Mouse (Mus musculus) intestine, embryonic 15.5 days (tissue): ENCODE data around the gene Btg1. TPM values are rescaled to one million over a fixed set of nuclear protein-coding genes. Genes with fewer than 3 reads are reported as not detected.

Experiments
- ATAC-seq: fragments of 200-750 bp; cut with Nextera tagmentation; 2 replicates; pipeline ENCODE4 v1.8.0; 2017; ENCODE audit warnings: moderate TSS enrichment, moderate library complexity
- H3K27ac ChIP-seq: fragments of 300-500 bp; sonication (generic); 2 replicates; pipeline ENCODE4 v1.5.1; 2015; ENCODE audit warnings: mild to moderate bottlenecking, inconsistent platforms
- H3K27me3 ChIP-seq: fragments of 300-500 bp; sonication (generic); replicated peaks from 2 replicates; pipeline ENCODE4 v1.6.1; 2015; ENCODE audit warnings: inconsistent platforms
- H3K36me3 ChIP-seq: fragments of 300-500 bp; sonication (generic); 2 replicates; pipeline ENCODE4 v1.6.1; 2015; ENCODE audit warnings: inconsistent platforms
- H3K4me1 ChIP-seq: fragments of 300-500 bp; sonication (generic); replicated peaks from 2 replicates; pipeline ENCODE4 v1.6.1; 2015; ENCODE audit warnings: inconsistent platforms
- H3K4me2 ChIP-seq: fragments of 300-500 bp; sonication (generic); replicated peaks from 2 replicates; pipeline ENCODE4 v1.6.1; 2015; ENCODE audit warnings: mild to moderate bottlenecking, inconsistent platforms
- H3K4me3 ChIP-seq: fragments of 300-500 bp; sonication (generic); replicated peaks from 2 replicates; pipeline ENCODE4 v1.5.1; 2015; ENCODE audit warnings: inconsistent platforms
- H3K9ac ChIP-seq: fragments of 300-500 bp; sonication (generic); 2 replicates; pipeline ENCODE4 v1.6.1; 2015; ENCODE audit warnings: inconsistent platforms
- H3K9me3 ChIP-seq: fragments of 300-500 bp; sonication (generic); 2 replicates; pipeline ENCODE4 v1.6.1; 2016; ENCODE audit warnings: inconsistent platforms
- WGBS: fragments of 180-500 bp; shearing (Covaris S2); methylation state at CpG from one replicate; pipeline ENCODE4 v1.1.7; 2015; 5-methylcytosine and 5-hydroxymethylcytosine counted together
- polyA plus RNA-seq: library from polyadenylated mRNA; unstranded; fragments of >200 nt; fragmentation: Nextera tagmentation; extraction: Ambion mirVana; gene quantifications from 2 replicates; pipeline ENCODE4 v1.2.1, GENCODE M21; 2015

The Btg1 gene
- polyA plus RNA-seq, 1 experiment from 2014 or later: 47.9 TPM

GRCm38 (mm10) chr10:96642014-96642413 is 25.2 kb downstream of the Btg1 start:
- H3K36me3 ChIP-seq: no peaks in the 10 kb centered on the region
- no peaks in the 10 kb centered on the region for H3K9me3 ChIP-seq
- WGBS: 48% methylated on average over 4 of the region's 4 CpGs
- no peak overlapping the region for H3K9ac ChIP-seq
- H3K4me1 ChIP-seq: peaks cover 8% of the 10 kb centered on the region
- no peaks in the 10 kb centered on the region for H3K27me3 ChIP-seq
- H3K4me3 ChIP-seq: no peak overlapping the region
- no peak overlapping the region for H3K4me2 ChIP-seq
- H3K27ac ChIP-seq: no peak overlapping the region
- no peak for ATAC-seq

- 50% methylated on average over 6 of the region's 6 CpGs for WGBS
- no peak for ATAC-seq
- Histone ChIP-seq H3K9ac (no peak overlapping the region), H3K4me1 (peaks cover 9% of the 10 kb centered on the region), H3K36me3 (no peaks in the 10 kb centered on the region), H3K4me3 (no peak overlapping the region), H3K9me3 (no peaks in the 10 kb centered on the region), H3K4me2 (no peak overlapping the region), H3K27ac (no peak overlapping the region), H3K27me3 (no peaks in the 10 kb centered on the region)
Observed at GRCm38 (mm10) chr10:96642751-96643150, 25.9 kb downstream of the Btg1 start.

DNA sequence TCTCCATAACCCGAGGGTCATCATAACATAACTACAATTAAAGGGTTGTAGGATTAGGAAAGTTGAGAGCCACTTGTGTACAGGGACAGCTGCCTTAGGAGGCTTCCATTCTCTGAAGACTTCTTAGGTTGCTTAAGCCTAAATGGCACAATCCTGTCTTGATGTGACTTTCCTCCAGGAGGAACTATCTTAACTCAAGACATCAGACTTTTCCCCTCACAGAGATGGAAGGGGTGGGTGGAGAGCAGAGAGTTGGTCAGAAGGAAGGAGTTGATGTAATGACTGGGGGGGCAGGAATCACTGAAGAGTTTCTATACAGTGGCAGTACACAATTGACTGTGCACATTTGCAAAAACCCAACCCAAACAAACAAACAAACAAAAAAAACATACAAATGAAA is 28.4 kb downstream of the Btg1 start:
- H3K9me3 ChIP-seq: no peaks in the 10 kb centered on the region
- H3K36me3 ChIP-seq: no peaks in the 10 kb centered on the region
- no peak overlapping the region for H3K4me3 ChIP-seq
- no peak overlapping the region for H3K4me2 ChIP-seq
- ATAC-seq: no peak
- H3K9ac ChIP-seq: no peak overlapping the region
- 86% methylated on average over 1 of the region's 1 CpGs for WGBS
- no peaks in the 10 kb centered on the region for H3K27me3 ChIP-seq
- peaks cover 9% of the 10 kb centered on the region for H3K4me1 ChIP-seq
- H3K27ac ChIP-seq: no peak overlapping the region

DNA sequence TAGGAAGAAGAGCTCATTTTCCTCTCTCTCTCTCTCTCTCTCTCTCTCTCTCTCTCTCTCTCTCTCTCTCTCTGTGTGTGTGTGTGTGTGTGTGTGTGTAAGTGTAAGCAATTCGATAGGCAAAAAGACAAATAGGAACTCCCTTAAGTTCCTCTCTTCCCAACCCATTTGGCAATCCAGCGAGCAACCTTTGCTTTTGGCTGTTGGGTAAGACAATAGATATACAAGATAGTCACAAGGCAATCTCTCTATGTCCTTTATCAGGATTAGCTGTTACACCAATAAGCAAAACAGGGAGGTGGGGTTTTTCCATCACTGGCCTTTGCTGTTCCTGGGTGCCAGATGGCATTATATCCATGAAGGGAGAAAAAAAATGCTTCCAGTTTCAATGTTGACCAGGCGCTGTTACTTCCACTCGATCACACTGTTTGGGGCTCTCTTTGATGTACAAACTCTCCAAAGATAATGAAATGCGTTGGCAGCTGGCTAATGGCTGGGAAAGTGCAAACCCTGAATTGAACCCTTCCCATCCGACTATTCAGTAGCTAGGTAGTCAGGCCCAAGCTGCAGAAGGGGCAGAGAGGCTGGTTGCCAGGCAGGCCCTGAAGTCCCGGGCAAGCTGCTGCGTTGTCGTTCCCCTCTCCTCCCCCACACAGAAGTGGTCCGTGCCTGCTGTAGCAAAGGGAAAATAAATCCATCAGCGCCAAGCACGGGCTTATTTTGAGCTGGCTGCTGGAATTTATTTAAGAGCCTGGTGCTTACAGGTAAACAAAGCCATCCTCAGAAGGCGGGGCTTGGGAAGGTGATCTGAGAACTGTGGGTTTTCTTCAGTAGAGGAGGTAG is 29.4 kb downstream of the Btg1 start:
- Histone ChIP-seq H3K4me3 (no peak overlapping the region), H3K27ac (no peak overlapping the region), H3K36me3 (no peaks in the 10 kb centered on the region), H3K9ac (no peak overlapping the region), H3K4me1 (peaks cover 9% of the 10 kb centered on the region), H3K27me3 (no peaks in the 10 kb centered on the region), H3K9me3 (no peaks in the 10 kb centered on the region), H3K4me2 (peak overlapping the region; percentile 29; the same call in 1 of the 2 replicates)
- ATAC-seq: peak; percentile 71
- 21% methylated on average over 13 of the region's 13 CpGs for WGBS

DNA sequence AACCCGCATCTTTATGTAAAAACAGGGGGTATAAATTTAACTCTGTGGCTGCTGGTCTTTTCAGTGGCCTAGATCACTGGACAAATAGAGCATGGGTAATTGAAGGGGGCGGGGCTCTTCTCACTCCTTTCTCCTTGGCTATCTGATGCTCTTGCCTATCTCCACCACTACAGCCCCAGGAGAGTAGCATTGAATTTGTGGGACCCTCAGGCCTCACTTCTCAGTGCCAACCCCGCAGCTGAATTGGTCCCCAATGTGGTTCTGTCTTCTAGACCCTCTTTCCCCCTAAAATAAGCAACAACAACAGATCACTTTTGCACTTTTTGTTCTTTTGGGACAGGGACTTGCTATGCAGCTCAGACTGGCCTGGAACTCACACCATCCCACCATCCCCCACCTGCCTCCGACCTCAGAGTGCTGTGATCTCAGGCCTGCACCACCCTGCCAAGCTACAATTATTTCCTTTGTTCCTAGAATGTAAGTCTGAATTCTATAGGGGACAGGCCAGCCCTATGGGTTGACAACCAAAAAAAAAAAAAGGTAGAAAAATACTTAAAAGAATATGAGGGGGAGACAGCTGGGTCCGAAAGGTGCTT is 30.2 kb downstream of the Btg1 start:
- Histone ChIP-seq H3K9ac (no peak overlapping the region), H3K9me3 (no peaks in the 10 kb centered on the region), H3K36me3 (no peaks in the 10 kb centered on the region), H3K4me2 (0 out of 2 replicates have a peak overlapping the region, but pooled peaks have one; percentile 29), H3K4me1 (peaks cover 9% of the 10 kb centered on the region), H3K27me3 (no peaks in the 10 kb centered on the region), H3K4me3 (no peak overlapping the region), H3K27ac (no peak overlapping the region)
- 51% methylated on average over 5 of the region's 5 CpGs for WGBS
- peak; percentile 42 for ATAC-seq

DNA sequence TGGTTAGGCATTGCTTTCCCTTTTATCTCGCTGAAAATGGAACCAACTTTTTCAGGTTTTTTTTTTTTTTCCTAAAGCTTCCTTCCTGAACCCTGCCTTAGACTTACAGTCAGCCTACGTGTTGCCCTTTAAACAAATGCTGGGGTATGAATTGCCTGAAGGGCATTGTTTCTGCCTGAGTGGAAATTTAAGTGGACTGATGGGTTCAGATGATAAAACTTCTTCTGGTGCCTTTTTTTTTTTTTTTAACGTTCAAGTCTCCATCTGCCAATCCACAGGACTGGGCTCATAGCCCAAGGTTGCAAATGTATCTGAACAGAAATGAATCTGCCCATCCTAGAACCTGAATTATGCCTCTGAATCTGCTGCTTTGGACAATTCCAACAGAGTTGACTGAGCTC is 31.4 kb downstream of the Btg1 start:
- H3K4me1 ChIP-seq: peaks cover 9% of the 10 kb centered on the region
- H3K27ac ChIP-seq: no peak overlapping the region
- no peak overlapping the region for H3K9ac ChIP-seq
- H3K9me3 ChIP-seq: no peaks in the 10 kb centered on the region
- no peak overlapping the region for H3K4me2 ChIP-seq
- H3K27me3 ChIP-seq: no peaks in the 10 kb centered on the region
- 67% methylated on average over 3 of the region's 3 CpGs for WGBS
- H3K4me3 ChIP-seq: no peak overlapping the region
- ATAC-seq: no peak
- H3K36me3 ChIP-seq: no peaks in the 10 kb centered on the region

DNA sequence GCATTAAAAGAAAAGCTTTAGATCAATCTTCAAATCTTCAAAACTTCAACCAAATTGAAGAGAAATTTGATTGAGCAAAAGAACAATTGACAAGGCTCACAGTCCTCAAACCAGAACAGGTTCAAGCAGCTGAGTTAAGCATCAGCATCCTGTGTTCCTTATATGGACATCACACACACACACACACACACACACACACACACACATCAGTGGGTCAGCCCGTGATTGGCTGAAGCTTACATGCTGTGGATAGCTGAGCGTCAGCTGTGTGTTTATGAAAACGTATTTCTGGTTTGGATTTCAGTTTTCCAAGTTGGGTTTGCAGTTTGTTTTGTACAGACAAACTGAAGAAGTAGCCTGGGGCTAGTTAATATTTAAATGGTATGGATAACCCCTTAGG is 32.7 kb downstream of the Btg1 start:
- Histone ChIP-seq H3K9me3 (no peaks in the 10 kb centered on the region), H3K4me1 (peaks cover 9% of the 10 kb centered on the region), H3K4me3 (no peak overlapping the region), H3K27ac (no peak overlapping the region), H3K27me3 (no peaks in the 10 kb centered on the region), H3K4me2 (no peak overlapping the region), H3K36me3 (no peaks in the 10 kb centered on the region), H3K9ac (no peak overlapping the region)
- ATAC-seq: no peak
- 51% methylated on average over 3 of the region's 3 CpGs for WGBS

GRCm38 (mm10) chr10:96652372-96652771 is 35.6 kb downstream of the Btg1 start:
- ATAC-seq: no peak
- Histone ChIP-seq H3K4me1 (no peaks in the 10 kb centered on the region; the same call in 1 of the 2 replicates), H3K4me3 (no peak overlapping the region), H3K9me3 (no peaks in the 10 kb centered on the region), H3K27me3 (no peaks in the 10 kb centered on the region), H3K27ac (no peak overlapping the region), H3K9ac (no peak overlapping the region), H3K4me2 (no peak overlapping the region), H3K36me3 (no peaks in the 10 kb centered on the region)
- 84% methylated on average over 2 of the region's 2 CpGs for WGBS

DNA sequence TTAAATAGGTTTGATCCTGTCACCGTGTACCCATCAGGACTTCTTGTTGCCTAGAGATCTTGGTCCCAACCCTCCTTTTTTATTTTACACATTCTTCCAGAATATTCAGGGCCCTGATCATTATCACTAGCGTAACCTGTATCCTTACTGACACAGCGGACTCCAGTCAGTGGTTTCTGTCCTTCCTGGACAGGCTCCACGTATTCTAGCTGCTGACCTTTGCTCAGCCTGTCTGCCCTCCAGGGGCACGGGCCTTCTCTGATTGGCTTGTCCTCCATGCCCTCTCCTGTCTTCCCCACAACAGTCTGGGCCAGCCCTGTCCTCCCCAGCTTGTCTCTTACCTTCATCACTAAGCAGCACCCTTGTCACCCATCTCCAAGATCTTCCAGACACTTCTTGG is 36.2 kb downstream of the Btg1 start:
- peak; percentile 69 for ATAC-seq
- no peak overlapping the region for H3K4me3 ChIP-seq

GRCm38 (mm10) chr10:96654079-96654478 is 37.3 kb downstream of the Btg1 start:
- Histone ChIP-seq H3K9me3 (no peaks in the 10 kb centered on the region), H3K9ac (no peak overlapping the region), H3K36me3 (no peaks in the 10 kb centered on the region), H3K4me2 (no peak overlapping the region), H3K4me3 (no peak overlapping the region), H3K27ac (0 out of 2 replicates have a peak overlapping the region, but pooled peaks have one; percentile 17), H3K4me1 (no peaks in the 10 kb centered on the region; the same call in 1 of the 2 replicates), H3K27me3 (no peaks in the 10 kb centered on the region)
- peak; percentile 57 for ATAC-seq
- WGBS: 67% methylated on average over 5 of the region's 5 CpGs

More for the DNA sequence above, 36.2 kb downstream of the Btg1 start:
- Histone ChIP-seq H3K4me1 (no peaks in the 10 kb centered on the region; the same call in 1 of the 2 replicates), H3K9me3 (no peaks in the 10 kb centered on the region), H3K9ac (no peak overlapping the region), H3K36me3 (no peaks in the 10 kb centered on the region), H3K27me3 (no peaks in the 10 kb centered on the region), H3K4me2 (no peak overlapping the region), H3K27ac (no peak overlapping the region)
- 71% methylated on average over 5 of the region's 5 CpGs for WGBS

DNA sequence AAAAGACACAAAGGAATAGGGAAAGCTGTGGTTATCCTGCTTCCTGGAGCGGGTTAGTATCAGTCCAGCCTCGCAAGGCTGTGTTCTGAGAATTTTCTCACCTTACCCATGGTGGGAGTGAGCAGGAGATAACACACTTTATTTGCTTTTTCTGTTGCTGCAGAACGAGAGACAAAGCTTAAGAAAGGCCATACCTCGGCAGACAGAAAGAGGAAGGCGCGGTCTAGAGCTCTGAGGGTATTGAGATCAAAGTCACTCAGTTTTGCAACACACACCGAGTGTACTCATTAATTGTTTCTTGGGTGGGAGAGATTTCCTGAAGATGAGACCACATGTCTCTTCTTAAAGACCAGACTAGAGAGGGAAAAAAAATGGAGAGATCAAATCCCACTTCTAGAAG is 37.8 kb downstream of the Btg1 start:
- WGBS: 59% methylated on average over 7 of the region's 7 CpGs

DNA sequence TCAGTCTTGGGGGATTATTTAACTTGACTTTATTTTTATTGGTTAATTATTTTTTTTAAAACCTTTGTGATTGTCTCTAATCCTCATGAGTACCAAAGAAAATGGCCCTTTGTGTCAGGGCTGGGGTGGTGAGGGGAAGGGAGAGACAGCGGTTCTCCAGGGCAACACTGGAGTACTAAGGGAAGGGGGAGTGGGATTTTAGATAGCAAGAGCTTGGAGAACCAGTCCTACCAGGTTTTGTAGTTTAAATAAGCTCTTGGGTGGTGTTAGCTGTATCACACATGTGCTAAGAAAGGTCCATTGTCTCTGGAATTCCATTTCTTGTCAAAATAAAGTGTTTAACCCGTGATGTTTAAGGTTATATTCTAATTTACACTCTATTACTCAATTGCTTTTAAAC is 38.3 kb downstream of the Btg1 start:
- no peaks in the 10 kb centered on the region; the same call in 1 of the 2 replicates for H3K4me1 ChIP-seq
- WGBS: 62% methylated on average over 2 of the region's 2 CpGs
- H3K27ac ChIP-seq: no peak overlapping the region

More for the DNA sequence above, 37.8 kb downstream of the Btg1 start:
- no peak overlapping the region for H3K9ac ChIP-seq
- H3K4me1 ChIP-seq: no peaks in the 10 kb centered on the region; the same call in 1 of the 2 replicates
- H3K36me3 ChIP-seq: no peaks in the 10 kb centered on the region
- no peak overlapping the region for H3K4me2 ChIP-seq
- H3K27ac ChIP-seq: peak overlapping the region; percentile 52
- H3K4me3 ChIP-seq: no peak overlapping the region
- no peaks in the 10 kb centered on the region for H3K9me3 ChIP-seq
- H3K27me3 ChIP-seq: no peaks in the 10 kb centered on the region
- peak; percentile 57 for ATAC-seq

More for the DNA sequence above, 38.3 kb downstream of the Btg1 start:
- peak; percentile 52 for ATAC-seq
- H3K36me3 ChIP-seq: no peaks in the 10 kb centered on the region
- H3K27me3 ChIP-seq: no peaks in the 10 kb centered on the region
- no peak overlapping the region for H3K9ac ChIP-seq
- no peak overlapping the region for H3K4me2 ChIP-seq
- no peak overlapping the region for H3K4me3 ChIP-seq
- no peaks in the 10 kb centered on the region for H3K9me3 ChIP-seq
